Mouse (Mus musculus): ENCODE data around the gene Sipa1l3.

- TF ChIP-seq CTCF (IDR thresholded peaks at IDR 0.05; ENCODE audit: extremely low read depth, insufficient read depth, low read length) (no peak), POLR2A (IDR thresholded peaks at IDR 0.05; ENCODE audit: extremely low read depth, insufficient read depth, low read length) (no peak)
Observed at GRCm38 (mm10) chr7:29561046-29561445, 42.6 kb upstream of the Sipa1l3 start.

All from cortical plate, adult 2 months (tissue).